Mouse (Mus musculus) liver, postnatal 0 days (tissue): ENCODE measurements around the gene Usp2.

ENCODE experiments used
- CTCF ChIP-seq: sonication (generic); IDR thresholded peaks from 2 replicates; pipeline ENCODE4 v1.5.1; 2016; ENCODE audit warnings: antibody characterized with exemption, low read depth
- EP300 ChIP-seq: IDR thresholded peaks from 2 replicates; pipeline ENCODE4 v1.6.1; 2016; ENCODE audit warnings: antibody characterized with exemption, low read depth, mild to moderate bottlenecking

- TF ChIP-seq EP300: no peak
- no peak for TF ChIP-seq CTCF
Observed at GRCm38 (mm10) chr9:44078136-44078797, 11.4 kb downstream of the Usp2 start.
